Mouse (Mus musculus): Measurements from ENCODE around the gene 4632433K11Rik. TPM values are rescaled to one million over a fixed set of nuclear protein-coding genes. Genes with fewer than 3 reads are reported as not detected.

4632433K11Rik gene
- total RNA-seq, 4 experiments from 2014 or later: 0.34 TPM; not detected in 3

Other genes starting within 250 kb of the 4632433K11Rik start
- 10 to 100 TPM in 2 of 4 experiments, 1 to 10 TPM in 2; 7.2 to 11.8 (median 10.1) TPM for gene Tmem238, start 244.5 kb upstream of the 4632433K11Rik start, total RNA-seq (2022)
- 100 to 1,000 TPM; 593 to 922 (median 693) TPM for gene Rpl28, start 241.2 kb upstream of the 4632433K11Rik start, total RNA-seq (2022)
- gene Ube2s, start 221.5 kb upstream of the 4632433K11Rik start, total RNA-seq (2022): 100 to 1,000 TPM in 3 of 4 experiments, 10 to 100 TPM in 1; 96.8 to 127 (median 118) TPM
- gene Shisa7, start 189.4 kb upstream of the 4632433K11Rik start, total RNA-seq (2022): 1 to 10 TPM; 2.0 to 5.6 (median 4.0) TPM
- 10 to 100 TPM; 14.0 to 28.7 (median 19.1) TPM for gene Isoc2b, start 163.9 kb upstream of the 4632433K11Rik start, total RNA-seq (2022)
- gene Isoc2a, start 157.0 kb upstream of the 4632433K11Rik start, total RNA-seq (2022): 10 to 100 TPM; 21.8 to 38.6 (median 30.3) TPM
- under 1 TPM in 1 of 4 experiments, not detected in 3; 0.26 TPM for gene Gm36210, start 127.6 kb upstream of the 4632433K11Rik start, total RNA-seq (2022)
- gene Zfp628, start 118.9 kb upstream of the 4632433K11Rik start, total RNA-seq (2022): 10 to 100 TPM; 14.4 to 20.6 (median 16.2) TPM
- gene Nat14, start 112.1 kb upstream of the 4632433K11Rik start, total RNA-seq (2022): 10 to 100 TPM in 2 of 4 experiments, 1 to 10 TPM in 2; 8.5 to 13.3 (median 10.4) TPM
- 1 to 10 TPM; 1.7 to 4.5 (median 2.2) TPM for gene Ssc5d, start 108.3 kb upstream of the 4632433K11Rik start, total RNA-seq (2022)
- 1 to 10 TPM in 2 of 4 experiments, under 1 TPM in 1, not detected in 1; 0.45 to 2.1 (median 1.8) TPM for gene Sbk2, start 69.7 kb upstream of the 4632433K11Rik start, total RNA-seq (2022)
- gene Sbk3, start 63.0 kb upstream of the 4632433K11Rik start, total RNA-seq (2022): under 1 TPM; 0.15 to 0.74 (median 0.34) TPM
- gene Zfp579, start 38.0 kb upstream of the 4632433K11Rik start, total RNA-seq (2022): 10 to 100 TPM; 19.1 to 29.6 (median 27.4) TPM
- 10 to 100 TPM; 10.0 to 15.2 (median 12.0) TPM for gene Zfp524, start 19.7 kb upstream of the 4632433K11Rik start, total RNA-seq (2022)
- gene Fiz1, start 19.4 kb upstream of the 4632433K11Rik start, total RNA-seq (2022): 10 to 100 TPM; 18.9 to 25.7 (median 23.3) TPM
- 1 to 10 TPM in 1 of 4 experiments, not detected in 3; 1.5 TPM for gene Gm44973, start 18.6 kb upstream of the 4632433K11Rik start, total RNA-seq (2022)
- 10 to 100 TPM; 25.0 to 38.6 (median 30.3) TPM for gene Zfp865, start 13.7 kb upstream of the 4632433K11Rik start, total RNA-seq (2022)
- 1 to 10 TPM; 2.9 to 5.6 (median 3.8) TPM for gene Ccdc106, start 13.6 kb upstream of the 4632433K11Rik start, total RNA-seq (2022)
- gene Zfp784, start 4.3 kb downstream of the 4632433K11Rik start, total RNA-seq (2022): 1 to 10 TPM; 4.3 to 7.8 (median 6.0) TPM
- gene Zfp580, start 17.4 kb downstream of the 4632433K11Rik start, total RNA-seq (2022): 1 to 10 TPM; 5.4 to 9.7 (median 8.5) TPM
- gene U2af2, start 28.0 kb downstream of the 4632433K11Rik start, total RNA-seq (2022): 100 to 1,000 TPM; 135 to 214 (median 168) TPM
- gene Epn1, start 46.1 kb downstream of the 4632433K11Rik start, total RNA-seq (2022): 100 to 1,000 TPM; 124 to 175 (median 142) TPM
- gene Rfpl4, start 82.8 kb downstream of the 4632433K11Rik start, total RNA-seq (2022): under 1 TPM in 3 of 4 experiments, not detected in 1; 0.31 to 0.54 (median 0.31) TPM
- 1 to 10 TPM in 2 of 4 experiments, under 1 TPM in 2; 0.32 to 2.0 (median 1.1) TPM for gene Rasl2-9, start 91.8 kb downstream of the 4632433K11Rik start, total RNA-seq (2022)
- gene Vmn1r55, start 115.6 kb downstream of the 4632433K11Rik start, total RNA-seq (2022): not detected
- gene Vmn1r56, start 162.6 kb downstream of the 4632433K11Rik start, total RNA-seq (2022): not detected
- gene Vmn1r57, start 184.4 kb downstream of the 4632433K11Rik start, total RNA-seq (2022): not detected

All from adrenal gland, adult 8-10 months (tissue).